Mouse (Mus musculus) embryonic facial prominence, embryonic 12.5 days (tissue): ENCODE results near the gene Fgf15. TPM values are rescaled to one million over a fixed set of nuclear protein-coding genes. Genes with fewer than 3 reads are reported as not detected.
A peak's percentile ranks its signal among the peaks of the same experiment; 100 is the strongest.
"Not testable (repeated sequence)": the region's sequence is repeated elsewhere in the genome, so short reads cannot be mapped to it uniquely, and the experiment has no call there.

Experiments used
- ATAC-seq: fragments of 200-750 bp; cut with Nextera tagmentation; 2 replicates; pipeline ENCODE4 v1.8.0; 2017; ENCODE audit not compliant: insufficient number of reproducible peaks, insufficient read depth, low FRiP score, low TSS enrichment
- H3K27ac ChIP-seq: fragments of 300-500 bp; sonication (generic); 2 replicates; pipeline ENCODE4 v1.5.1; 2016; ENCODE audit warnings: mild to moderate bottlenecking
- H3K27me3 ChIP-seq: fragments of 300-500 bp; sonication (generic); 2 replicates; pipeline ENCODE4 v1.6.1; 2016; ENCODE audit warnings: mild to moderate bottlenecking, moderate library complexity
- H3K36me3 ChIP-seq: fragments of 300-500 bp; sonication (generic); 2 replicates; pipeline ENCODE4 v1.6.1; 2016; ENCODE audit warnings: mild to moderate bottlenecking
- H3K4me1 ChIP-seq: fragments of 300-500 bp; sonication (generic); 2 replicates; pipeline ENCODE4 v1.6.1; 2016
- H3K4me2 ChIP-seq: fragments of 300-500 bp; sonication (generic); replicated peaks from 2 replicates; pipeline ENCODE4 v1.6.1; 2016; ENCODE audit warnings: mild to moderate bottlenecking, moderate library complexity
- H3K4me3 ChIP-seq: fragments of 300-500 bp; sonication (generic); 2 replicates; pipeline ENCODE4 v1.5.1; 2016; ENCODE audit warnings: mild to moderate bottlenecking
- H3K9ac ChIP-seq: fragments of 300-500 bp; sonication (generic); 2 replicates; pipeline ENCODE4 v1.6.1; 2016; ENCODE audit warnings: mild to moderate bottlenecking, moderate library complexity
- H3K9me3 ChIP-seq: fragments of 300-500 bp; sonication (generic); 2 replicates; pipeline ENCODE4 v1.6.1; 2016; ENCODE audit warnings: mild to moderate bottlenecking, moderate library complexity
- WGBS: fragments of 180-500 bp; shearing (Covaris S2); methylation state at CpG from one replicate; pipeline ENCODE4 v1.1.7; 2016; 5-methylcytosine and 5-hydroxymethylcytosine counted together
- polyA plus RNA-seq: library from polyadenylated mRNA; unstranded; fragments of >200 nt; fragmentation: Nextera tagmentation; extraction: Ambion mirVana; gene quantifications from 2 replicates; pipeline ENCODE4 v1.2.1, GENCODE M21; 2016

Fgf15 gene
- polyA plus RNA-seq, 1 experiment from 2014 or later, result 30.1 TPM

DNA sequence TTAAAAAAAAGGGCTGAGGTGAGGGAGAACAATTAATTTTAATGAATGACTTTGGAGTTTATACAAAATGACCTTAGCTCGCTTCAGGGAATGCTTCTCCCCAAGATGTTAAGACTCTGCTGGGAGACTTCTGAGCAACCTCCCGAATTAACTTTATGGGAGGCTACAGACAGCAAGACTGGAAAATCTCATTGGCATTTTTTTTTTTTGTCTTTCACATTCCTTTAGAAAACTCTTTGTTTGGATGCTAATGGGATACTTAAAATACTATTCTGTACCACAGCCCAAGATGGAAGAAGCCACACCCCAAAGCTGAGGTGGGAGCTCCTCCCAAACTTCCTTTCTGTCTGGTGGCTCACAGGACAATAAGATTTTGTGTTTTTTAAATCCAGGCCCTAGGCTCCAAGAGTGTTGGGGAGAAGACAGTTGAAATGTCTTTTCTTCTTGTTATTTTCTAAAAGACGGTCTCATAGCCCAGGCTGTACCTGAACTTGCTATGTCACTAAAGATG, 32.1 kb upstream of the Fgf15 start:
- 35% methylated on average over 3 of the region's 3 CpGs for WGBS
- peaks cover 82% of the 10 kb centered on the region for H3K27me3 ChIP-seq
- H3K4me1 ChIP-seq, result peaks cover 9% of the 10 kb centered on the region
- H3K36me3 ChIP-seq, result no peaks in the 10 kb centered on the region
- no peaks in the 10 kb centered on the region for H3K9me3 ChIP-seq
- H3K4me2 ChIP-seq, result no peak overlapping the region
- H3K27ac ChIP-seq, result no peak overlapping the region
- no peak overlapping the region for H3K9ac ChIP-seq
- no peak for ATAC-seq
- H3K4me3 ChIP-seq, result no peak overlapping the region

DNA sequence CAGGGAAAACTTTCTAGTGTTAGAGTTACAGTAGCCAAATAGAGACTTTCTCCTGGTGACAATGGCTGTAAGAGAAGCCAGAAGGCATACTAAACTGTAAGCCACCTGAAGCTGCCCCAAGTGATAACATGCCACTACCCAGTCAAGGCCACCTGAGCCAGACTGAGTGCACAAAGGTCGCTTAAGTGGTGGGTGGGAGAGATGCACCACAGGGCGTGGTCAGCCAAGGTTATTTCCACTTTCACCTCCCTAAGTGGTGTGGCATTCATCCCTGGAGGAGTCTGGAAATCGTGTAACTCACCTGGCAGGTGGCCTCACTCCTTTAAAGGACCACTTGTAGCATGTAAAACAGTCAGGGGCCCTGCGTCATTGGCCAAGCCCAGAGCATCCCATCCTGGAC, 29.2 kb upstream of the Fgf15 start:
- WGBS, result 68% methylated on average over 4 of the region's 4 CpGs
- no peak overlapping the region for H3K27ac ChIP-seq
- no peaks in the 10 kb centered on the region for H3K9me3 ChIP-seq
- no peaks in the 10 kb centered on the region for H3K36me3 ChIP-seq
- no peak for ATAC-seq
- H3K27me3 ChIP-seq, result peaks cover 52% of the 10 kb centered on the region
- no peak overlapping the region for H3K9ac ChIP-seq
- no peak overlapping the region for H3K4me3 ChIP-seq
- H3K4me1 ChIP-seq, result no peaks in the 10 kb centered on the region
- no peak overlapping the region for H3K4me2 ChIP-seq

DNA sequence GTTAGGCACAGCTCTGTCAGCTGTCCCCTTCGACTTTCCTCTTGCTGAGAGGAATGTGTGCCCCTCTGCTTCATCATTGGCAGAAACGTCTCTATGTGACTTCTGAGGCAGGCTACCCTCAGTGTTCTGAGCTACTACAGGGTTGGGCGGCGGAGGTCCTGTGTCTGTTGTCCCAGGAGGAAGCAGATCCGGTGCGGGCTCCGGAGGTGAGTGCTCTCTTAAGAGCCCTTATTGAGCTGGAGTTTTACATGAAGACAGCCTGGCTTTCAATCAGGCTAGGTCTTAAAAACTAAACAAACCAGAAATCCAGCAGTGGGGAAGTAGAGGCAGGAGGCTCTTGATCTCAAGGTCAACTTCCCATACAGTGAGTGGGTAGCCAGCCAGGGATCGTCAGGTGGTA, 28.7 kb upstream of the Fgf15 start:
- H3K9me3 ChIP-seq, result no peaks in the 10 kb centered on the region
- peaks cover 48% of the 10 kb centered on the region for H3K27me3 ChIP-seq
- no peak for ATAC-seq
- H3K36me3 ChIP-seq, result no peaks in the 10 kb centered on the region
- H3K9ac ChIP-seq, result no peak overlapping the region
- H3K4me1 ChIP-seq, result no peaks in the 10 kb centered on the region
- WGBS, result 77% methylated on average over 8 of the region's 8 CpGs
- no peak overlapping the region for H3K4me2 ChIP-seq
- H3K4me3 ChIP-seq, result no peak overlapping the region
- H3K27ac ChIP-seq, result no peak overlapping the region

DNA sequence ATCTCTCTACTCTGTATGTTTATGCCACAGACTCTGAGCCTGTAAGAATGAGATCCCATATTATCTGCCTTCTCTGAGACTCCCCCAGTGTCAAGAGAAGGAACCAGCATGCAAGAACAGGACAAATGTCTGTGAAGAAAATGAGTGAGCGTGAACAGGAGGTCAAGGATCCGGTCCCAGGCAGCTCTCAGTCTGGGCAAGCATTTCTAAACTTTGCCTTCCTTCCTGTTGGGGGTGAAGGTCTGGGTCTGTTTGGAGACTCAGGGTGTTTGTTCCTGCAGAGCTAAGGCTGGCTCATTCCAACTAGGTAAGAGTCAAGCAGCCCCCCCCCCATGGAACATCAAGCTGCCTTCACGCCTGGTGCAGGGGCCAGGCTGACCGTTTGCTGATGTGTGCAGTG, 23.9 kb upstream of the Fgf15 start:
- Histone ChIP-seq H3K27me3 (peaks cover 12% of the 10 kb centered on the region), H3K9ac (no peak overlapping the region), H3K4me1 (no peaks in the 10 kb centered on the region), H3K9me3 (no peaks in the 10 kb centered on the region), H3K27ac (no peak overlapping the region), H3K36me3 (no peaks in the 10 kb centered on the region), H3K4me2 (no peak overlapping the region), H3K4me3 (no peak overlapping the region)
- no peak for ATAC-seq
- WGBS, result 60% methylated on average over 4 of the region's 4 CpGs

DNA sequence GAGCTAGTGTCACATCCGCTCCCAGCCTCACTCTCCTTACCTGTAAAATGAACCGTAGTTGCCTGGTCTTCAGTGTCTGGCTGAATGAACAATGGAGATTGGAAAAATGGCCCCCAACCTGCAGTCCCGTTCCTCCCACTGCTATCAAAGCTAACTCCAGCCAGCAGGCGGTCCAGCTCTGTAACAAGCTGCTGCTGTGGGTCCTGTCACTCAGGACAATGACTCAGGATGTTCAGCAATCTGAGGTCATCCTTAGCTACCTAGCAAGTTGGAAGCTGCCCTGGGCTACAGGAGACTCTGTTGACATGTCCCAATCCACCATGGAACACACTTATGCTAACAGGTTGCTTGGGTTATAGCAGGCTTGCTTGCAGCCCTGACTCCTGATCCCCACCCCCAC, 23.2 kb upstream of the Fgf15 start:
- no peak overlapping the region for H3K4me2 ChIP-seq
- H3K27me3 ChIP-seq, result peaks cover 12% of the 10 kb centered on the region; the same call in 1 of the 2 replicates
- no peaks in the 10 kb centered on the region for H3K36me3 ChIP-seq
- H3K27ac ChIP-seq, result no peak overlapping the region
- 69% methylated on average over 4 of the region's 4 CpGs for WGBS
- no peak overlapping the region for H3K9ac ChIP-seq
- no peaks in the 10 kb centered on the region for H3K9me3 ChIP-seq
- no peak for ATAC-seq
- H3K4me1 ChIP-seq, result no peaks in the 10 kb centered on the region
- no peak overlapping the region for H3K4me3 ChIP-seq

DNA sequence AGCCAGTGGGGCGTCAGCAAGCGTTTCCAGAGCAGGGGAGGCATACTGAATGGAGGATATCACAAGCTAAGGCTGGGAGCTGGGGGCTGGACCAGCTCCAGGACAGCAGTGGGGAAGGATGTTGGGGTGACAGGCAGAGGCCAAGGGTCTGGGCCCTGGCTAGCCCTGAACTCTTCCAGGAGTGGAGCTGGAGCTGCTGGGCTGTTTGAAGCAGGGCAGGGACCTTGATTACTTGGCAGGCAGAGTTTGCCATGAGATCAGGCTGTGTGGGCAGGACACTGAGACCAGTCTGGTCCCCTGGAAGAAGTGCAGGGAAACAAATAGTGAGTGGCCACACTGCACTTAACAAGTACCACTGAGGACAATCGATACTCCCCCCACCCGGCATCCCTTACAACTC, 22.1 kb upstream of the Fgf15 start:
- no peak overlapping the region for H3K4me2 ChIP-seq
- H3K4me1 ChIP-seq, result no peaks in the 10 kb centered on the region
- H3K4me3 ChIP-seq, result no peak overlapping the region
- H3K9me3 ChIP-seq, result no peaks in the 10 kb centered on the region
- ATAC-seq, result no peak
- WGBS, result 70% methylated on average over 4 of the region's 4 CpGs
- H3K27me3 ChIP-seq, result peaks cover 12% of the 10 kb centered on the region; the same call in 1 of the 2 replicates
- no peaks in the 10 kb centered on the region for H3K36me3 ChIP-seq
- no peak overlapping the region for H3K27ac ChIP-seq
- H3K9ac ChIP-seq, result no peak overlapping the region

DNA sequence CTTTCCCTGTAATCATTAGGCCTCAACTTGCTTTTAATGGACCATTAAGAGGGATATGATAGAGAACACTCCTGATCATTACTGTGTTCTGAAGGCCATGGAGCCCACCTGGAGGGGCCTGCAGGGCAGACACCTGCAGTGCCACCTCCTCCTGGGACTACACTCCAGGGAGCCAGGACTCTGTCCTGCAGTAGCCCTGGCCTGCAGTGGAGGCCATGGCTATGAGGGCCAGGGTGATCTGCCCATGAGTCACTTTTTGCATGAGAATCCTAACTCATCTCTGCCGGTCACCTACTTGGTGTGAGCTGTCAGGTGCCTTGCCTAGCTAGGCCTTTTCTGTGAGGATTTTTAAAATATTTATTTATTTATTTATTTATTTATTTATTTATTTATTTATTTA, 17.9 kb upstream of the Fgf15 start:
- H3K9me3 ChIP-seq, result no peaks in the 10 kb centered on the region
- no peak overlapping the region for H3K4me2 ChIP-seq
- peaks cover 11% of the 10 kb centered on the region; the same call in 1 of the 2 replicates for H3K27me3 ChIP-seq
- no peak overlapping the region for H3K27ac ChIP-seq
- no peaks in the 10 kb centered on the region; the same call in 1 of the 2 replicates for H3K4me1 ChIP-seq
- H3K9ac ChIP-seq, result no peak overlapping the region
- no peak for ATAC-seq
- WGBS, result 93% methylated on average over 1 of the region's 1 CpGs
- H3K36me3 ChIP-seq, result no peaks in the 10 kb centered on the region
- H3K4me3 ChIP-seq, result no peak overlapping the region

DNA sequence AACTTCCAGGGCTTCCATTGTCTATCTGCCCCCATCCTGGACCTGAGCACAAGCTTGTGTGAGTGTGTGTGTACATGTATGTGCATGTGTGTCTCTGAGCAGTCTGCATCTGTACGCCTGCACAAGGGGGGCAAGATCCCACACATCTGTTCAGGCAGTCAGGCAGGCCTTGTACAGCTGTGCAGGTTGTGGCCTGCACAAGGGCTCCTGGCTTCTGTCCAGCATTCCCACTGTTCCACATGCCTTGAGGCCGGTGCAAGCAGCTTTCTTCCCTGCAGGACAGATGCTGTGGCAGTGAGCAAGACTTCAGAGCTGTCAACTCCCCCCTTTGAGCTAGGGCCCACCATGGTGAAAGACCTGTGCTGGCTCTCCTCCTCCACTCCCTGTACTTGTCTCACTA, 13.2 kb upstream of the Fgf15 start:
- H3K9ac ChIP-seq, result no peak overlapping the region; the same call in 1 of the 2 replicates
- peak; percentile 58; the same call in 1 of the 2 replicates for ATAC-seq

DNA sequence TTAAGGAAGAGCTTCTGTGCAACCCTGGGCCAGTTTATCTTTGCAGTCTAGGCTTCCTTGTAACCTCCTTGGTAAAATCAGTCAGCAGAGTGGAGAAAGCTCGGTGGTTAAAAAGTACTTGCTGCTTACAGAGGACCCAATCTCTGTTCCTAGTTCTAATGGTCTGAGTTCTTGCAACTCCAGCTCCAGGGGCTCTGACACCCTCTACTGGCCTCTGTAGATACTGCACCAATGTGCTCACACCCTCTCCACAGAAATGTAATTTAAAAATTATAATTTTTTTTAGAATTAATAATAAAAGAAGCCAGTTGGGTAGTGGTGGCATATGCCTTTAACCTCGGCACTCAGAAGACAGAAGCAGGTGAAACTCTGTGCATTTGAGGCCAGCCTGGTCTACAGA, 8.7 kb upstream of the Fgf15 start:
- WGBS, result 77% methylated on average over 2 of the region's 2 CpGs
- no peak for ATAC-seq

More for the DNA sequence above, 13.2 kb upstream of the Fgf15 start:
- WGBS, result 17% methylated on average over 2 of the region's 2 CpGs
- no peaks in the 10 kb centered on the region for H3K36me3 ChIP-seq
- H3K27ac ChIP-seq, result no peak overlapping the region
- H3K4me2 ChIP-seq, result no peak overlapping the region
- no peaks in the 10 kb centered on the region; the same call in 1 of the 2 replicates for H3K4me1 ChIP-seq
- no peaks in the 10 kb centered on the region for H3K27me3 ChIP-seq
- no peaks in the 10 kb centered on the region for H3K9me3 ChIP-seq
- H3K4me3 ChIP-seq, result no peak overlapping the region

DNA sequence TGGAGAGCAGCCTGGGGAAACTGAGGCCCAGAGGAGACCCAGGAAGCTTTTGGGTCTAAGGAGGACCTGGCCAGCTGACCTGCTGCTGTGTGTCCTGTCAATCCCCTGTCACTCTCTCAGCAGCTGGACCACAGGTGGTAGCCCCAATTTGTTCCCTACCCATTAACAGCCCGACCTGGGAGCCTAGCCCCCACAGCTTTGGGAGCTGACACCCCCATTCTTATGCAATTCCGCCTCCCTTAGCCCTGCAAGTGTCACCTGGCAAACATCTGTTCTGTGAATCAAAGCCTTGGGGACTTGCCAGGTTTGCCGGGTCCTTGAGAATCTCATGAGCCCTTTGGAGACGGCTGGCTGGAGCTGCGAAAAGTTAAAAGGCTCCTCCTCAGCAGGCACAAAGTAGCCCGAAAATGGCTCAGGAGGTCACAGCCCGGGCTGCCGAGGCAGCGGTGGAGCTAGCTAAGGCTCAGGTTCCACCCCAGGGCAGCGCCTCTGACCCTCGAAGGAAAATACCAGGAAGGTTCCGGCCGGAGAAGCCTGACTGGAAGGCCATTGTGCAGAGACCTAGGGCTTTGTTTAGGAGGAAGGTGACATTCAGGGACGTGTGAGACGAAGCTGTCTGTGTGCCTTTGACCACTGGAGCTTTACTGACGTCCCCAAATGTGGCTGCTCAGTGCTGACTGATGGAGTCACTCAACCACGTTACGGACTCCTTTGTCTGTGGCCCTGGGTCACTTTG, 7.6 kb upstream of the Fgf15 start:
- Histone ChIP-seq H3K27ac (no peak overlapping the region), H3K4me3 (no peak overlapping the region), H3K27me3 (peaks cover 8% of the 10 kb centered on the region; the same call in 1 of the 2 replicates), H3K4me1 (no peaks in the 10 kb centered on the region), H3K9me3 (no peaks in the 10 kb centered on the region), H3K36me3 (no peaks in the 10 kb centered on the region), H3K9ac (no peak overlapping the region), H3K4me2 (no peak overlapping the region)
- WGBS, result 5% methylated on average over 18 of the region's 18 CpGs
- no peak for ATAC-seq

More for the DNA sequence above, 8.7 kb upstream of the Fgf15 start:
- no peak overlapping the region for H3K27ac ChIP-seq
- H3K9me3 ChIP-seq, result no peaks in the 10 kb centered on the region
- no peak overlapping the region for H3K4me2 ChIP-seq
- H3K9ac ChIP-seq, result no peak overlapping the region
- H3K4me3 ChIP-seq, result no peak overlapping the region
- H3K36me3 ChIP-seq, result no peaks in the 10 kb centered on the region
- peaks cover 8% of the 10 kb centered on the region; the same call in 1 of the 2 replicates for H3K27me3 ChIP-seq
- no peaks in the 10 kb centered on the region; the same call in 1 of the 2 replicates for H3K4me1 ChIP-seq

DNA sequence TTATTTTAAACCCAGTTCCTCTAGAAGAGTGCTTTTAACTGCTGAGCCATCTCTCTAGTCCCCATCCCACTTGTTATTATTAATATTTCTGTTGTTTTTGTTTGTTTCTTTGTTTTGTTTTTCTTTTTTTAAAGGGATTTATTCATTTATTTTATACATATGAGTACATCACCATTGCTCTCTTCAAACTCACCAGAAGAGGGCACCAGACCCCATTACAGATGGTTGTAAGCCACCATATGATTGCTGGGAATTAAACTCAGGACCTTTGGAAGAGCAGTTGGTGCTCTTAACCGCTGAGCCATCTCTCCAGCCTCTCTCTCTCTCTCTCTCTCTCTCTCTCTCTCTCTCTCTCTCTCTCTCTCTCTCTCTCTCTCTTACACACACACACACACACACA, 5.7 kb upstream of the Fgf15 start:
- not testable (repeated sequence) for ATAC-seq, H3K9me3 ChIP-seq, H3K4me2 ChIP-seq, H3K27ac ChIP-seq, H3K4me3 ChIP-seq, H3K9ac ChIP-seq, H3K36me3 ChIP-seq, H3K4me1 ChIP-seq
- peaks cover 23% of the 10 kb centered on the region for H3K27me3 ChIP-seq
- WGBS, result 83% methylated on average over 1 of the region's 1 CpGs

DNA sequence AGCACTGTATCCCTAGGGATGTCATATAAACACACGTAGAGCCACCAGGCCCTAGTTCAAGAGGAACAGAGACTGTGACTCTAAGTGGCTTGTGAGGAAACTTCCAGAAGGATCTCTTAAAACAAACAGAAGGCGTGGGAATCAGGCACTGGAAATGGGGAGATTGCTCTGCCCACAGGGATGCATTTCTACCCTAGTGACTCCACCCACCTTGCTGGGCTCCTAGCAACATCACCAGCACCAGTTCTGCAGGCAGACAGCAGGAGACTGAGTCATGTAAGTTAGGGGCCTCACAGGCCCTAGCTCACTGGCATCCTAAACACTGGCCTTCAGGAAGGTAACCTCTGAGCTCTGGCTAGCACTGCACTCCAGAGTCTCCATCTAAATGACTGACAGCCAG, 4.5 kb upstream of the Fgf15 start:
- peaks cover 19% of the 10 kb centered on the region for H3K4me1 ChIP-seq
- H3K36me3 ChIP-seq, result no peaks in the 10 kb centered on the region
- no peak for ATAC-seq
- WGBS, result 68% methylated on average over 2 of the region's 2 CpGs
- no peak overlapping the region for H3K27ac ChIP-seq
- H3K9me3 ChIP-seq, result no peaks in the 10 kb centered on the region
- H3K27me3 ChIP-seq, result peaks cover 35% of the 10 kb centered on the region
- no peak overlapping the region for H3K4me2 ChIP-seq
- no peak overlapping the region for H3K9ac ChIP-seq
- H3K4me3 ChIP-seq, result no peak overlapping the region
